Mouse (Mus musculus) ES-Bruce4 (cell line): ENCODE results near the gene Mfap4.

Experiments
- CTCF ChIP-seq: IDR thresholded peaks from one replicate; pipeline ENCODE4 v1.8.1; 2011; ENCODE audit warnings: low read depth, low read length
- EP300 ChIP-seq: IDR thresholded peaks from 2 replicates; pipeline ENCODE4 v1.6.1; 2011; ENCODE audit warnings: low read depth, low read length; ENCODE audit not compliant: insufficient read depth
- POLR2A ChIP-seq: IDR thresholded peaks from one replicate; pipeline ENCODE4 v1.8.1; 2011; ENCODE audit warnings: low read length; ENCODE audit not compliant: insufficient read depth

- TF ChIP-seq POLR2A (no peak), EP300 (no peak), CTCF (no peak)
Observed at GRCm38 (mm10) chr11:61503933-61504332, 18.7 kb downstream of the Mfap4 start.
